Mouse (Mus musculus): ENCODE results near the gene Synpo2.

Gene Synpo2

GRCm38 (mm10) chr3:123088284-123088683 lies 147.7 kb downstream of the Synpo2 start:
- DNase-seq: no peak

DNA sequence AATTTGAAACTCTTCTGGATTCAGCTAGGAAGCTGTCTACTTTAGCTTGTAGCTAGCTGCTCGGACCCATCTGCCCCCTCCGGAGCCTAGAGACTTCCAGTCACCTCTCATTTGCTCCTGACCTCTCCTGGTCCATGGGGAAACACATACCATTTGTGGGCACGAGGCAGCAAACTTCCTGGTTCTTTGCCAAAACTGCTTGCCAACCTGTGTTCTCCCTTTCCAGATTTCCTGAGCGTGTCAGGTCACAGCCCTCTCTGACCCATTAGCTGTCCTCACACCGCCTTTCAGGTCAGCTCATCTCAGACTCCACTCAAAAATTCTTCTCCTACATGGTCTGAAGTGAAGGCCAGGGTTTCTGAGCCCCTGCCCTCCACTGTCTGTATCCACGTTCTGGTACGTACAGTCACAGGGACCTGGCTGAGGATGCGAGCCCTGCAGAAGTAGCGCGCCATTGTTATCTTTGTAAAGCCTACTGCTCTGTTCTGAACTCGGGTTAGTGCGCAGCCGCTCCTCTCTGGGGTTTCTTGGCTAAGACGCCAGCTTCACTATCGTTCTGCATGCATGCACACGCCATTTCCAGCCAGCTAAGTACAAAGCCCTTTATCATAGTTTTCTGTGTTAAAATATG lies 150.0 kb downstream of the Synpo2 start:
- DNase-seq: no peak

- DNase-seq: no peak
These were observed 154.3 kb downstream of the Synpo2 start for GRCm38 (mm10) chr3:123081665-123082064.

DNA sequence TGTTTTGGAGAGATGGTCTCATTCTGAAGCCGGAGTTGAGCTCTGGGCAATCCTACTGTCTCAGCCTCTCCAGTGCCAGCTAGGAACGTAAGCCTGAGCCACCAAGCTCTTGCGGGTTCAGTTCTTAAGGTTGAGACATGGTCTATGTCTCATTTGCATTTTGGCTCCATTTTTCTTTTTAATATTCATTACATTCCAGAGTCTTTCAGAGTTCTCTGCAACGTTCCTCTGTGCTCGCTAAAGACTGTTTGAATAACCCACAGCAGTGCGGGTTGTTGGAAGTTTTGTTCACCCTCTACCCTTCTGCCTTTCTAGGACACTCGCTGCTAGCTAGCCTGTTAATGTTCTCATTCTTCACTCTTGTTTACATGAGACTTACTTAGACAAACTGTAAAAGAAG lies 155.0 kb downstream of the Synpo2 start:
- no peak for DNase-seq

GRCm38 (mm10) chr3:123080017-123080725 lies 155.8 kb downstream of the Synpo2 start:
- DNase-seq: no peak

DNA sequence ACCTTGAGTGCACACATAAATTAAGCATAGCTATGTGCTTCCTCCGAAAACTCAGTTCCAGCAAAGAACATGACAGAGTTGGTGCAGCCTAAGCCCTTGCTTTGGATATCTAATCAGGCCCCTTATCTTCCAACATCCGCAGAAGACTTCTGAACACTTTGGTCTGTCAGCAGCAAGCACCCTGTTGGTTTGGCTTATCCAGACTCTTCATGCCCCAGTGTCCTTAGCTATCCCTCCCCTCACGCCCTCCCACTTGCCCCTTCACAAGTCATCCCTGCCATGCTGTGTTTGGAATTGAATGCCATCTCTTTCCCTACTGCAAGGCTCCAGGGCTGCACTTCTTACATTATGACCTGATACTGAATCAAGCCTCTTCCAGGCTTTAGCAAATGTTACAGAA lies 160.2 kb downstream of the Synpo2 start:
- no peak for DNase-seq

GRCm38 (mm10) chr3:123075034-123075433 lies 160.9 kb downstream of the Synpo2 start:
- DNase-seq: no peak

- DNase-seq: no peak
These were observed 162.6 kb downstream of the Synpo2 start for GRCm38 (mm10) chr3:123073351-123073750.

GRCm38 (mm10) chr3:123072472-123072871 lies 163.5 kb downstream of the Synpo2 start:
- no peak for DNase-seq

DNA sequence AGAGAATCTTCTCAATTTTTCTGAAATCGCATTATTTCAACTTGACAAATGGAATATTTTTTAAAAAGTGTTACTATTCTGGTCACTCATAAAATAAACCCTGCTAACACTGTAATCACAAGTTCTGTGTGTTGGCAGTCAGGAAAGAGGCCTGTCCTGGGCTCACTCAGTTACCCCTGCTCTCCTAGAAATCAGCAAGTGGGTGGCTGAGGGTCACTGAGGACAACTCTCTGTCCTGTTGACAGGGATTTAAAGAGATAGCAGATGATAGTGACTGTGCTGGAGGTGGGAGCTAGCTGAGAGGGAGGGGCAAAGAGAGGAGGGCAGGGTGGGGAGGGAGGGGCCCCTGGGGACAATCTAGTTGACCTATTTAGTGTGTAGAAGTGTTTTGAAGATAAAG lies 165.0 kb downstream of the Synpo2 start:
- DNase-seq: no peak

DNA sequence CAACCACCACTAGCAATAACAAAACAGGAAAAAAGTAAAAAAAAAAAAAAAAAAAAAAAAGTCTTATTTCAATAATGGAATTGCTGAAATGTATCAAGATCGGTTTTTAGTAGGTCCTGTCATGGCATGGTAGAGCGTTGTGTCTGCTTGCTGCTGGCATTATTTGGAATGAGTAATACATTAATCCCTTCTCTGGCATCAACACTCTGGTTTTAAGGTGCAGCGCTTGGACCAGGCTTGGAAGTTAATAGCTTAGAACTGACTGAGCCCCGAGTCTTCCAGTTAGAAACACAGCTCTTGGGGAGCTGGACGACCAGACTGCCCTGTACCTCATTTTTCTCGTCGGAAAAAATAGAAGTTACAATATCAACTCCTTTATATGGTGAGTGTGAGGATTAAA lies 169.1 kb downstream of the Synpo2 start:
- no peak for DNase-seq

GRCm38 (mm10) chr3:123065466-123065865 lies 170.5 kb downstream of the Synpo2 start:
- no peak for DNase-seq

DNA sequence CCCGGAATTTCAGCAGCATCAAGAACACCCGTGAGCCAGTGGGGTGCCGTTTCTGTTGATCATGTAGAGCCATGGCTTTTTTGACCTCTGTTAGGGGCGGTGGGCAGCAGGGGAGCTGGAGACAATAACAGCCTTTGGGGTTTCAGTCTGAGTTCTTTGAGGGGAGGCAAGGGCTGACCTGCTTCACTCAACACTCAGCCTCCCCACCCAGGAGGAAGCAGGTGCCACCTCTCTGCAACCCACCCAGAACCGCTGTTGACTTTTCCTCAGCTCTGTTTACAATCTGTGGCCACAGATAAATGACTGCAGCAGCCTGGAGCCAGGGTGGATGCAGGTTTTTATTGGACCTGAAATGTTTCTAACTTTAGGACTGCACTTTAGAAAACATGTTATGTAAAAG lies 171.8 kb downstream of the Synpo2 start:
- DNase-seq: no peak

- no peak for DNase-seq
These were observed 174.0 kb downstream of the Synpo2 start for GRCm38 (mm10) chr3:123061931-123062330.

- no peak for DNase-seq
These were observed 177.1 kb downstream of the Synpo2 start for GRCm38 (mm10) chr3:123058832-123059231.

DNA sequence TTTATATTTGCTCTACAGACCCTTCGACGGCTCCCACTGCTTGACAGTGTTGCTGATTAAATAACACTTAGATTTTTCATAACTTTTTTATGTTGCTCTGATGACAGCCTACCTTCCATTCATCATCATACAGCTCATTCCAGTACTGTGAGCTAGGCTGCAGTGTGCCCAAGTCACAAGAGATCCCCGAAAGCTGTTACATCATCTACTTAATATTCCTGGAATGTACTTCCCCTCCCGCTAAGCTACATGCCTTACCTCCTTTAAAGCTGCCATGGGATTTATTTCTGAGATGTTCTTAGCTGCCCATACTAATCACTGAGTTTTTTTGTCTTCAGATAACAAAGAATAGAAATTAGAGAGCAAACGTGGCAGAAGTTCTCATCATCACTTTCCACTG lies 181.8 kb downstream of the Synpo2 start:
- no peak for DNase-seq

DNA sequence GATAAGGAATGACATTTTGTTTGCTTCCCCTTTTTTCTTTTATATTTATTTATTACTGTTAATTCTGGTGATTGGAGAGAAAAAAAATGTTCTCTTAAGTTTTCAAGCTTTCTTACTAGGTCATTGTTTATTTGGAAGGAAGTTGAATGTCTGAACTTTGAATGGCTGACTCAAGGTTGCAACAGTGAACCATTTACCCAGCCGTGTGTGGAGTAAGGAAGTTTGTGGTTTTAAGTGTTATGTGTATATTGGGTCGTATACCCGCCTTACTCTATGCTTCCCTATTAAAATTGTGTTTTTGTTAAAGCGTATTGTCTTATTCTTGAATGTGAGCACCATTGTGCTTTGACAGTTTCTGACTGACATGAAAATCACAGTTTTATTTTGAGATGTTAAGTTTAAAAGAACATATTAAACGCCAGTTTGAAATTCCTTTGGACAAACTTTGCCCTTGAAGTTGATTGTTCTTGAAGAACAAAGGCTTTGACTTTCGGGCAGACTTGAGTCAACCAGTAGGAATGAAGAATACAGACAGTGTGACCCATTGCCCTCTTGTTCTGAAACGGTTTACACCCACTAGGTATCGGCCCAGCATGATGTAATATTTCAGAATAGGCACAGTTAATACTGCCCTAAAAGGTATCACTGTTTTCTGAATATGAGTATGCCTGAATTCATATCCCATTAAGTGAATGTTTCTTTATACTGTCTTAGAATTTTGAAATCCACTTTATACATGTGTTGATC lies 182.6 kb downstream of the Synpo2 start:
- DNase-seq: no peak

- DNase-seq: no peak
These were observed 193.6 kb downstream of the Synpo2 start for GRCm38 (mm10) chr3:123042308-123042707.

- DNase-seq: no peak
These were observed 201.2 kb downstream of the Synpo2 start, which contains the start of gene Myoz2 for GRCm38 (mm10) chr3:123034752-123035151. Gene Myoz2 (minus strand): TSS chr3:123035015.

DNA sequence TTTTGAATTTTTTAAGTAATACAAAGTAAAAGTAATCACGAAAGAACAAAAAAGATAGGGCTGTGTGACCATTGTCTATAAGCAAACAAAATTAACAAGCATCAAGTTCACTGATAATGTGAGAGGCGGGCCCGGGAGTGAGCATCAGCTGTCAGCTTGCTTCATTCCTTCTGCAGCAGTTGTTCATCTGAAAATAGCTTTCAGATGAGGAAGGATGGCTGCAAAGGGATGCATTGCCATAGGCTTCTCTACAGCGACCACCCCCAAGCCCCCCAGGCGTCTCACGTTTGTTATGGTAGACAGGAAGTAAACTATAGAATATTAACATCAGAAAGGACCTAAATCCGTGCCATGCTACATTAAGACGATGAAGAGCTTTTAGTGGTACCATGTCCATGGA lies 202.1 kb downstream of the Synpo2 start:
- DNase-seq: no peak

All from right cerebral cortex, postnatal 25 days (tissue).